Mouse (Mus musculus) kidney, adult 11 months (tissue): Measurements from ENCODE around the gene Rad9b.

Source experiments
- DNase-seq: peaks from one replicate; pipeline ENCODE4 v3.0.0; 2022

Gene Rad9b

DNA sequence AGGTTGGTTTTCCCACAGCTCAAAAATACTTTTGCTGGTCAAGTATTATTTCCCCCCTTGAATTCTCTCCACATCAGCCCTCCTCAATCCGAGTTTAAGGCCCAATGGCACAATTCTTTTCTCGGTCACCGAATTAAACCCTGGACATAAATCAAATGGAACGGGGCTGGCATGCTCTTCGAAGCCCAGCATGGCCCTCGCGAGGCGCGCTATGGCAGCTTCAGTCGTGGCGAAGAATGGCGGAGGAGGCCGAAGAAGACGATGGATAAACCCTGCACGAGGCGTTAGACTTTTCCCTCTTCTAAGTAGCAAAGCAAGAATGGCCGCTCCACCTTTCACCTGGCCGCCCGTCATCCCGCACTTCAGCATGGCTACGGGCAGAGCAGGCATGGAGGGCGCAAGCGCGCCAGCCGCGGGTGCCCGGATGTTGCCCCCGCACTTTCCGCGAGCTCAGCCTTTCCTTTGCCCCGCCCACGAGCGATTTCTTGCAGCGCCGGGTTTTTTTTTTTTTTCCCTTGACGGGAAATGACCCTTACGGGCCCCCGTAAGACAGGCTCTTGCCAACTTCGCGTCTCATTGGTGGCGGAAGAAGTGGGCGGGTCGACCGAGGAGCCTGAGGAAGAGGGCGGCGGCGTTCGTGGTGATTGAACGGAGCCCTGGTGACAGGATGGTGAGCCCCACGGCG is at the start of gene Rad9b, which contains the start of gene Vps29:
TSS of gene Rad9b (minus strand) at position 427 of the 685 bp plus-strand sequence.
TSS of gene Vps29 (plus strand) at position 563 of the 685 bp plus-strand sequence.
- DNase-seq, result peak; percentile 96

GRCm38 (mm10) chr5:122403362-122403761 is 49.3 kb upstream of the Rad9b start:
- no peak for DNase-seq

DNA sequence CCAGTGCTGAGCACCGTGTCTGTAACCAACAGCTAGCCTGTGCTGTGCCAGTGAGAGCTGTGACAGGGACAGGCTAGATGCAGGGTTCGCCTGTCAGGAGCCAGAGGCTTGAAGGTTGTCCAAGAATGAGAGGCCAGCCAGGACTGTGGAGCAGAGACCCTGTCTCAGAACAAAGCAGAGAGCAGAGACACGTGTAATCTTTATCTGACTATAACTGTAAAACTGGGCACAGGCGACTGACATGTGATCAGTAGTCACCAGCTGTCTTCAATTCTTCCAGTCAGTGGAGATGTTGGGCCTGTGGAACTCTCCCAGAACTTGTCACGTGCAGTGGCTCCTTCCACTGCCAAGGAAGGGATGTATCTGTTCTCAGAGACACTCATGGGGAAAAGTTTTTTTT is 48.7 kb upstream of the Rad9b start:
- DNase-seq, result no peak

- DNase-seq, result no peak
Measured at GRCm38 (mm10) chr5:122402160-122402559, 48.1 kb upstream of the Rad9b start.

DNA sequence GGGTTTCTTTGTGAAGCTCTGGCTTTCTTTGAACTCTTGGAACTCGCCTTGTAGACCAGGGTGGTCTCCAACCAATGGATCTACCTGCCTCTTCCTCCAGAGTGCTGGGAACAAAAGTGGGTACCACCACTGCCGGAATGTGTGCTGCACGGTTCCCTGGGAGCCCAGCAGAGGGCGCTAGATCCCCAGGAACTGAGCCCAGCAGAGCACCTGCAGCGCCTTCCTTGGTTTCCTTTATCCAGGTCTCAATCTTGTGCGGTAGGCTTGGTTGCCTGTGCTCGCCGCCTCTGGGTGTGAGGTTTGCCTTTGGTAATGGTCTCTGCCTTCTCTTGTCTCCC is 47.2 kb upstream of the Rad9b start:
- peak; percentile 56 for DNase-seq

DNA sequence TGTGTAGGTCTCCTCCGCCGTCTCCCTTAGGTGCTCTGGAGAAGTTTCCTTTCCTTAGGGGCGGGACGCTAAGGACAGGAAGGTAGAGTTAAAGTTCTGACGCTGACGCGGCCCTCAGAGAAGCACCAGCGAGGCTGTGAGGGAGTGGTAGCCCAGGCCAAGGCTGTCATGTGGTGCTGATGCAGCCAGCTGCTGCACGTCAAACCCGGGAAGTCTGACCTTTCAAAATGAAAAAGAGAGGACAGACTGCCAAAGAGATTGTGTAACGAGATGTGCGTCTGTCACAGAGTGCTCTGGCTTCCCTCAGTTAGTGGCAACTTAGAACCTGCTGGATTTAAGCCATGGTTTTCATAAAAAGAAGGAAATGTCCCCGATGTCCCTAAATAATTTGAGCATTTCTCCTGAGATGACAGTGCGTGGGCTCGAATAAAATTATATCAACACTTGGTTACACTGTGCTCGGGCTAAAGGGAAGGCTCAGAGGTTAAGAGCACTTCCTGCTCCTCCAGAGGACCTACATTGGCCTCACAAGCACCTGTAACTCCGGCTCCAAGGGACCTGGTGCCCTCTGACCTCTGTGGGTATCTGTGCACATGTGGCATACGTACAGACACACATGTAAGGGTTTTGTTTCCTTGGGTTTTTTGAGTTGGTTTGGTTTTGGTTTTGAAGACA is 46.7 kb upstream of the Rad9b start:
- DNase-seq, result peak; percentile 78

DNA sequence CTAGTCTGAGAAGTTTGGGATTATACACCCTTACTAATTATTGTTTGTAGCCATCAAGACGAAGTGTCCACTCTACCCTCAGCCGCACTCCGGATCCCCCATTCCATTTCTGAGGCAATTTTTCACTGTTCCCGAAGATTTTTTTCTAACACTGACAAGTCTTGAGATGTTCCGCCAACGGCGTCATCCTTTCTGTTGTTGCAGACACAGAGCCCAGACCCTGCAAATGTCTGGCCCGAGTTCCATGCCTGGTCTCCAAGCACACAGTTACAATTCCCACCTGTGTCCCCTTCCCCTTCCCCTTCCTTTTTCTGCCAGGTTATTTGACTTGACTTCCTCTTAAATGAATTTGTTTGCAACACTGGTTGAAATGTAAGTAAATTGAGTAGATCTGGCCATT is 45.8 kb upstream of the Rad9b start:
- no peak for DNase-seq

DNA sequence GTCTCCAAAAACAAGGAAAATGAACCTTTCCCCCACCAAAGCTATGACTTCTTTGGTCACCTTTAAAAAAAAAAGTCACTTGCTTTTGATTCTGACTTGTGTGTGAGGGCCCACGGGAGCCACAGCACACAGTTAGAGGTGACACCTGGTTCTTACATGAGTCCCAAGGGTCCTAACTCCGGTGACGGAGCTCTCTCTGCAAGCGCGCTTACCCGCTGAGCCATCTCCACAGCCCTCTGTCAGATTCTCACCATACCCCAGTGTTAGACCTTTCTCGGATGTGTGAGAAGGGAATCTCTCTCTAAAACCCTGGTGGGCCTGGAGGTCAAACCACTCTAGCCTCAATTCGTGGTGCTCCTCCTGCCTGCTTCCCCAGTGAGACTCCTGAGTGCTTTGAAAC is 43.5 kb upstream of the Rad9b start:
- DNase-seq, result no peak

DNA sequence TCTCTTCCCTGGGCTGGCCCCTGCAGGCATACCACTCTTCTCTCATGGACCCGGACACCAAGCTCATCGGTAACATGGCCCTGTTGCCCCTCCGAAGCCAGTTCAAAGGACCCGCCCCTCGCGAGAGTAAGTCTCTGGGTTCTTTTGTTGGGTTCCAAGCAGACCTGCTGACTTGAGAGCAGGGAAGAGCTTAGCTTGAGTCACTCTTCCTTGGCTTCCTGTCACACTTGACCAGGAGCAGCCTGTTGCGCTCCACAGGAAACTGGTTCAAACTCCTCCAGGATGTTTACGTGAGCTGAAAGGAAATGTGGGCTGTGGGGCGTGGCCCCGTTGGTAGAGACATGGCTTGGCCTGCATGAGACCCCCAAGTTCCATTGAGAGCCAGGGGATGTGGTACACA is 42.8 kb upstream of the Rad9b start:
- DNase-seq, result peak; percentile 68

GRCm38 (mm10) chr5:122393887-122394286 is 39.9 kb upstream of the Rad9b start:
- DNase-seq, result no peak

DNA sequence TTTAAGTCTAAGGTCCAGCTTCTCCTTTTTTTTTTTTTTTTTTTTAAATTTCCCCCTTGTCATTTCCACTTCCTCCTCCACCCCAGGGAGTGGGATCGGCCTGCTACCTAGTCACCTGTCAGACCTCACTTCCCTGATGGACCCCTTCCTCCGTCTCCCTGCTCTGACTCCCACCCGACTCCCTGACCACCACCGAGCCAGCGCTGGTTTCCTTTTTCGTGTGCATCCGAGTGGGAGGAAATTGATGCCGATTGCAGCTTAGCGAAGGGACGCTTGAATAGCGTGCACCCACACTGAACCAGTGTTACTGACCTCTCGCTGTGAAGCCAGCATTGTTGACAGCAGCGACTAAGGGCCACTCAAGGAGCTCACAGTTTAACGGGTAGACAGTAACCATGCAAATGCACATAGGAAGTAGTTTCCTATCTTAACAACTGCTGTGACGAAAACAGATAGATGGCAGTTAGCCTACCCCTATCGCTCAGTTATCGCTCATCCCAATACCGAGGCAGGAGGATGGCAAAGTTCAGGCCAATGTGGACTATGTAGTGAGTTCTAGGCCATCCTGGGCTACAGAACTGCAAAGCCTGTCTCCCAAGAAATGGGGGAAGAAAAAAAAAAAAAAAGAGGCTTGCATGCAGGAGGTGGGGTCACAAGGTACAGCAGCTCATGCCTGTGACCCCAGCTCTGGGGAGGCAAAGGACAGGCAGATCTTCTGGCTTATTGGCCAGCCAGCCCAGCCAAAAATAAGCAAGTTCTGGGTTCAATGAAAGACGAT is 38.4 kb upstream of the Rad9b start:
- no peak for DNase-seq

- peak; percentile 84 for DNase-seq
Measured at GRCm38 (mm10) chr5:122391786-122392180, 37.8 kb upstream of the Rad9b start, which contains the start of gene Arpc3. Gene Arpc3 (plus strand): TSS chr5:122391878.

DNA sequence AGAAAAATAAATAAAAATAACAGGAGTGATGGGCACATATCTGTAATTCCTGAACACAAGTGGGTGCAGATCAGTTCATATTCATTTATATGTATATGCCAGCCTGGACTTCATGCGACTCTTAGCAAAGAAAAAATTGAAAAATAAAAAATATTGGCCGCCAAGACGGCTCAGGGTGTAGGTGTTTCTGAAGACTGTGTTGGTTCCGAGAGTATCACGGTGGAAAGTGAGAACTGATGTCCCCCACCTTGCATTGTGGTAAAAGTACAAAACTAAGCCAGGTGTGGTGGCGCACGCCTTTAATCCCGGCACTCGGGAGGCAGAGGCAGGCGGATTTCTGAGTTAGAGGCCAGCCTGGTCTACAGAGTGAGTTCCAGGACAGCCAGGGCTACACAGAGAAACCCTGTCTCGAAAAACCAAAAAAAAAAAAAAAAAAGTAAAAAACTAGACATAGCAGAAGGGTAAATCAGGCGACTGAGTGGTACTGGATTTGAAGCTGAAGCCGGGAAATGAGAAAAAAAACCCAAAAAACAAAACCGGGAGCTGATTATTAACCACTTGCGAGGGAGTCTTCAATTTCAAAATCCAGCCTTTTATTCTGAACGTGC is 37.2 kb upstream of the Rad9b start:
- no peak for DNase-seq

DNA sequence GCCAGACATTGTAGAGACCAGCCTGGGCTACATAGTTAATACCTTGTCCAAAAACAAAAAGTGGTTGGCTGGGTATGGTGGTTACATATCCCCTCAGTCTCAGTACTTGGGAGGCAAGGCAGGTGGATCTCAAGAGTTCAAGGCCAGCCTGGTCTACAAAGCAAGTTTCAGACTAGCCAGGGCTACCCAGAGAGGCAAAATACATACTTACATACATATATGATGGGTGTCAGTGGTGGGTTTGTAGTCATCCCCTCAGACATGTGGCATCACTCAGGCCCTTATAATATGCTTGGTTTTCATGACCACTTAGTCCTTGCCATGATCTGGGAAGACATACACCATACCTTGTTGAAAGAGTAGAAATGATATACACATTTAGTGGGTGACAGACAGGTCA is 36.6 kb upstream of the Rad9b start:
- DNase-seq, result no peak

DNA sequence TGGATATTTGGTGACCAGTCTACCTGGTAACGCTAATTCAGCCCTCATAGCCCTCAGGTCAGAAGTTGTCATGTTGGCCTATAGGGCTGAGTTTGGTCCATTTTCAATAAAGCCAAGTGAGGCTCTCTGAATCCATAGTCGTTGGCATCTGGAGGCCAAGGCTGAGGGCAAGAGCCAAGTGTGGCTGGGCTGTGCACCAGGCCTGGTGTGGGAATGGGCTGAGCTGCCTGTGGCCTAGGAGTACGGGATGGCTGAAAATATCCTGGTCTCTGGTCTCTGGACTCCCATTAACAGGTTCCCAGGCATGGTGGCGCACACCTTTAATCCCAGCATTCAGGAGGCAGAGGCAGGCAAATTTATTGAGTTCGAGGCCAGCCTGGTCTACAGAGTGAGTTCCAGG is 36.0 kb upstream of the Rad9b start:
- no peak for DNase-seq

- peak; percentile 65 for DNase-seq
Measured at GRCm38 (mm10) chr5:122379374-122380155, 25.5 kb upstream of the Rad9b start.

DNA sequence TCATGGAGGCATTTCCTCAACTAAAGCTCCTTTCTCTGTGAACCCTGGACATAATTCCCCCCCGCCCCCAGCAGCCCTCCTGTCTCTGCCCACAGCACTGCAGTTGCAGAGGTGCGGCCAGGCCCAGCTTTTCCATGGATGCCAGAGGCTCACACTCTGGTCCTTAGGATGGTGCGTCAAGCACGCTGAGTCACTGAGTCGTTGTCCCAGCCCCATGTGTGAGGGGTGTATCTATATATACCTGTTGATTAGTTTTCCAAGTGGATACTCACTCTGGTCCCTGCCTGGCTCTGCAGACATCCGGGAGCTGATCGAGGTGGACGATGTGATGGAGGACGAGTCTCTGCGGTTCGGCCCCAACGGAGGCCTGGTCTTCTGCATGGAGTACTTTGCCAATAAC is 24.1 kb upstream of the Rad9b start:
- no peak for DNase-seq

GRCm38 (mm10) chr5:122377101-122377833 is 23.2 kb upstream of the Rad9b start:
- no peak for DNase-seq

DNA sequence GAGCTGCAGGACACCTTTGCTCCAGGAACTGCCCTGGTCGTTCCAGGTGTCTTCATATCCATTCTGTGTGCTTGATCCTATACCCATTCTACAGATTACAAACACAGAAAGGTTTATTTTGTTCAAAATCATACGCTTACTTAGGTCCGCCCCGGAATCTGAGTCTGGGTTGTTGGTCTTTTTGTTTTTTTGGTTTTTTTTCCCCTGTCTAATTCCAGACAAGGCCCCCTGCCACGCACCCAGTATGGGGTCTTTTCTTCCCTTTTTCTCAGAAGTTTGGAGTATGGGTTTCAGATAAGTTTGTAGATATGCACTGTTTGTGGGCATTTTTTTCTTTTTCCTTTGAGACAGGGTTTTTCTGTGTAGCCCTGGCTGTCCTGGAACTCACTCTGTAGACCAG is 18.8 kb upstream of the Rad9b start:
- DNase-seq, result no peak

- DNase-seq, result peak; percentile 98
Measured at GRCm38 (mm10) chr5:122372192-122372769, 18.2 kb upstream of the Rad9b start, which contains the start of gene Fam216a. Gene Fam216a (minus strand): TSS chr5:122372364.

DNA sequence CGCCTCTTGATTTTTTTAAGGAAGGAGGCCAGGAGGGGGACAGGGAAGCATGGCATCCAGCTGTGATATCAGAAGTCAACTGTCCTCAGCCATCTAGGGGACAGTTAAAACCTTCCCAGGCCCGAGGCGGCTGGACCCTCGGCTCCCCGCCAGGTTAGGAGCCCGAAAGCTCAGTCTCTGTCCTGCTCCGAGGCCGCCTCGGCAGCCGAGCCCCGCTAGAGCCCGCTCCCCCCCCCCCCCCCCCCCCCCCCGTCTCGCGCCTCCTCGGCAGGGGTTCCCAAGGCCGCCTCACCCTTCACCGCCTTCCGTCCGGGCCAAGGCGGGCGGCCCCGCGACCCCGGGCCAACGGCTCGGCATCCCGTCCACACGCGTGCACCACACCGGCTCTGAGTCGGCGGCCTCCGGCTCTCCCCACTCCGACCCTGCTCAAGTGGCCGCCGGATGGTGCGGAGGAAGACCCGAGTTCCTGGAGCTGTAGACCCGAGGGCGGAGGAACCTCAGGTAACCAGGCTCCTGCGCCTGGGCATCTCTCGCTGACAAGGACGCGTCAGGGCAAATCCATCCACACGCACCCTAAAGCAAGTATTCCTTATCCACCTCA is 17.7 kb upstream of the Rad9b start, which contains the start of gene Gpn3:
TSS of gene Gpn3 (plus strand) at position 286 of the 601 bp plus-strand sequence.
- DNase-seq, result no peak
